Mouse (Mus musculus) brain, embryonic 14.5 days (tissue): ENCODE data around the gene Aip. TPM values are rescaled to one million over a fixed set of nuclear protein-coding genes. Genes with fewer than 3 reads are reported as not detected.

Experiments used
- DNase-seq: peaks from one replicate; pipeline ENCODE4 v3.0.0-alpha.2; 2011; ENCODE audit warnings: low read depth
- CTCF ChIP-seq: fragments of 200-500 bp; IDR thresholded peaks from 2 replicates; pipeline ENCODE4 v1.5.1; 2012; ENCODE audit warnings: inconsistent platforms, mild to moderate bottlenecking, moderate library complexity, borderline replicate concordance; ENCODE audit not compliant: insufficient read depth, insufficient read length; ENCODE audit errors: extremely low read depth
- POLR2A ChIP-seq: fragments of 200-500 bp; IDR thresholded peaks from 2 replicates; pipeline ENCODE4 v1.6.1; 2012; ENCODE audit warnings: mild to moderate bottlenecking, inconsistent platforms, borderline replicate concordance; ENCODE audit not compliant: poor library complexity, insufficient read depth, insufficient read length, severe bottlenecking; ENCODE audit errors: extremely low read depth
- polyA plus RNA-seq: library from polyadenylated mRNA; depleted of rRNA; stranded (reverse); fragments of >200 nt; gene quantifications from 2 replicates; pipeline ENCODE4 v1.2.3, GENCODE M21; 2012

Gene Aip
- polyA plus RNA-seq, 1 experiment: 88.6 TPM

- TF ChIP-seq CTCF (no peak), POLR2A (no peak)
- no peak for DNase-seq
Measured at GRCm38 (mm10) chr19:4095802-4096201, 29.9 kb downstream of the Aip start.

- no peak for DNase-seq
- TF ChIP-seq CTCF: no peak
- no peak for TF ChIP-seq POLR2A
Measured at GRCm38 (mm10) chr19:4094774-4095303, 30.8 kb downstream of the Aip start.

GRCm38 (mm10) chr19:4094348-4094747 lies 31.3 kb downstream of the Aip start:
- DNase-seq: no peak
- TF ChIP-seq POLR2A: no peak
- no peak for TF ChIP-seq CTCF

- TF ChIP-seq CTCF (no peak), POLR2A (no peak)
- DNase-seq: no peak
Measured at GRCm38 (mm10) chr19:4093772-4094171, 31.9 kb downstream of the Aip start.

GRCm38 (mm10) chr19:4092750-4093149 lies 32.9 kb downstream of the Aip start:
- no peak for DNase-seq
- TF ChIP-seq POLR2A: no peak
- TF ChIP-seq CTCF: no peak

GRCm38 (mm10) chr19:4091383-4091782 lies 34.3 kb downstream of the Aip start:
- TF ChIP-seq CTCF (no peak), POLR2A (no peak)
- DNase-seq: no peak

GRCm38 (mm10) chr19:4090446-4090845 lies 35.2 kb downstream of the Aip start:
- TF ChIP-seq POLR2A: no peak
- TF ChIP-seq CTCF: no peak
- DNase-seq: no peak

- peak; percentile 41 for DNase-seq
- no peak for TF ChIP-seq CTCF
- TF ChIP-seq POLR2A: no peak
Measured at GRCm38 (mm10) chr19:4089128-4089527, 36.5 kb downstream of the Aip start.

GRCm38 (mm10) chr19:4088146-4088545 lies 37.5 kb downstream of the Aip start:
- DNase-seq: no peak
- TF ChIP-seq POLR2A: no peak
- no peak for TF ChIP-seq CTCF

- DNase-seq: no peak
- no peak for TF ChIP-seq CTCF
- no peak for TF ChIP-seq POLR2A
Measured at GRCm38 (mm10) chr19:4087090-4087489, 38.6 kb downstream of the Aip start.

GRCm38 (mm10) chr19:4086156-4086555 lies 39.5 kb downstream of the Aip start:
- DNase-seq: no peak
- TF ChIP-seq CTCF: no peak
- TF ChIP-seq POLR2A: no peak

- DNase-seq: no peak
- TF ChIP-seq POLR2A (no peak), CTCF (no peak)
Measured at GRCm38 (mm10) chr19:4084984-4085383, 40.7 kb downstream of the Aip start.

- no peak for TF ChIP-seq POLR2A
- peak; percentile 14; the same call in 1 of the 2 replicates for TF ChIP-seq CTCF
- DNase-seq: no peak
Measured at GRCm38 (mm10) chr19:4083826-4084225, 41.8 kb downstream of the Aip start.

- no peak for DNase-seq
- TF ChIP-seq POLR2A: no peak
- no peak for TF ChIP-seq CTCF
Measured at GRCm38 (mm10) chr19:4083316-4083715, 42.3 kb downstream of the Aip start.

- TF ChIP-seq POLR2A: no peak
- TF ChIP-seq CTCF: no peak
- DNase-seq: no peak
Measured at GRCm38 (mm10) chr19:4082219-4082965, 43.3 kb downstream of the Aip start.

- TF ChIP-seq POLR2A: no peak
- no peak for TF ChIP-seq CTCF
- no peak for DNase-seq
Measured at GRCm38 (mm10) chr19:4081394-4081793, 44.3 kb downstream of the Aip start, which contains the start of gene Cabp2. Gene Cabp2 (plus strand): TSS chr19:4081578.
